Mouse (Mus musculus) liver, embryonic 12.5 days (tissue): ENCODE data around the gene Ppil4. TPM values are rescaled to one million over a fixed set of nuclear protein-coding genes. Genes with fewer than 3 reads are reported as not detected.

Experiments
- ATAC-seq: fragments of 200-750 bp; cut with Nextera tagmentation; 2 replicates; pipeline ENCODE4 v1.8.0; 2017; ENCODE audit warnings: moderate number of reproducible peaks, mild to moderate bottlenecking, moderate library complexity
- H3K27ac ChIP-seq: fragments of 300-500 bp; sonication (generic); 2 replicates; pipeline ENCODE4 v1.5.1; 2016; ENCODE audit warnings: mild to moderate bottlenecking
- H3K27me3 ChIP-seq: fragments of 300-500 bp; sonication (generic); replicated peaks from 2 replicates; pipeline ENCODE4 v1.6.1; 2016; ENCODE audit warnings: mild to moderate bottlenecking, moderate library complexity
- H3K36me3 ChIP-seq: fragments of 300-500 bp; sonication (generic); 2 replicates; pipeline ENCODE4 v1.6.1; 2016; ENCODE audit warnings: mild to moderate bottlenecking, moderate library complexity
- H3K4me1 ChIP-seq: fragments of 300-500 bp; sonication (generic); 2 replicates; pipeline ENCODE4 v1.6.1; 2016
- H3K4me2 ChIP-seq: fragments of 300-500 bp; sonication (generic); 2 replicates; pipeline ENCODE4 v1.6.1; 2016; ENCODE audit warnings: mild to moderate bottlenecking, moderate library complexity
- H3K4me3 ChIP-seq: fragments of 300-500 bp; sonication (generic); 2 replicates; pipeline ENCODE4 v1.5.1; 2016; ENCODE audit warnings: mild to moderate bottlenecking, moderate library complexity
- H3K9ac ChIP-seq: fragments of 300-500 bp; sonication (generic); 2 replicates; pipeline ENCODE4 v1.6.1; 2016; ENCODE audit warnings: mild to moderate bottlenecking, moderate library complexity
- H3K9me3 ChIP-seq: fragments of 300-500 bp; sonication (generic); replicated peaks from 2 replicates; pipeline ENCODE4 v1.6.1; 2016; ENCODE audit warnings: mild to moderate bottlenecking, moderate library complexity
- WGBS: fragments of 180-500 bp; shearing (Covaris S2); methylation state at CpG from one replicate; pipeline ENCODE4 v1.1.7; 2016; ENCODE audit not compliant: insufficient replicate concordance; 5-methylcytosine and 5-hydroxymethylcytosine counted together
- polyA plus RNA-seq: library from polyadenylated mRNA; unstranded; fragments of >200 nt; fragmentation: Nextera tagmentation; extraction: Ambion mirVana; gene quantifications from 2 replicates; pipeline ENCODE4 v1.2.1, GENCODE M21; 2016

Gene Ppil4
- polyA plus RNA-seq, 1 experiment from 2014 or later = 34.6 TPM

GRCm38 (mm10) chr10:7841571-7842080, 48.9 kb downstream of the Ppil4 start:
- 9% methylated on average over 14 of the region's 14 CpGs for WGBS
- no peaks in the 10 kb centered on the region for H3K36me3 ChIP-seq
- peak overlapping the region; percentile 31 for H3K4me2 ChIP-seq
- H3K9ac ChIP-seq = no peak overlapping the region
- peaks cover 16% of the 10 kb centered on the region; the same call in 1 of the 2 replicates for H3K27me3 ChIP-seq
- no peak overlapping the region for H3K27ac ChIP-seq
- H3K4me1 ChIP-seq = peaks cover 9% of the 10 kb centered on the region; the same call in 1 of the 2 replicates
- ATAC-seq = no peak
- no peak overlapping the region for H3K4me3 ChIP-seq
- no peaks in the 10 kb centered on the region for H3K9me3 ChIP-seq

GRCm38 (mm10) chr10:7843181-7843580, 50.5 kb downstream of the Ppil4 start:
- Histone ChIP-seq H3K36me3 (no peaks in the 10 kb centered on the region), H3K27ac (no peak overlapping the region), H3K27me3 (peaks cover 16% of the 10 kb centered on the region; the same call in 1 of the 2 replicates), H3K9me3 (no peaks in the 10 kb centered on the region), H3K4me2 (no peak overlapping the region), H3K4me3 (no peak overlapping the region), H3K9ac (no peak overlapping the region), H3K4me1 (peaks cover 9% of the 10 kb centered on the region; the same call in 1 of the 2 replicates)
- ATAC-seq = no peak
- WGBS = 58% methylated on average over 4 of the region's 4 CpGs

- Histone ChIP-seq H3K9me3 (no peaks in the 10 kb centered on the region), H3K27ac (no peak overlapping the region), H3K4me3 (no peak overlapping the region), H3K4me2 (no peak overlapping the region), H3K36me3 (no peaks in the 10 kb centered on the region), H3K4me1 (peaks cover 9% of the 10 kb centered on the region; the same call in 1 of the 2 replicates), H3K9ac (no peak overlapping the region), H3K27me3 (peaks cover 16% of the 10 kb centered on the region; the same call in 1 of the 2 replicates)
- WGBS = 59% methylated on average over 4 of the region's 4 CpGs
- no peak for ATAC-seq
Observed at GRCm38 (mm10) chr10:7844161-7844560, 51.5 kb downstream of the Ppil4 start.

- H3K4me1 ChIP-seq = peaks cover 9% of the 10 kb centered on the region; the same call in 1 of the 2 replicates
- H3K9me3 ChIP-seq = no peaks in the 10 kb centered on the region
- H3K9ac ChIP-seq = no peak overlapping the region
- no peaks in the 10 kb centered on the region for H3K36me3 ChIP-seq
- 66% methylated on average over 8 of the region's 8 CpGs for WGBS
- no peak for ATAC-seq
- H3K27ac ChIP-seq = no peak overlapping the region
- H3K27me3 ChIP-seq = peaks cover 10% of the 10 kb centered on the region; the same call in 1 of the 2 replicates
- H3K4me3 ChIP-seq = no peak overlapping the region
- H3K4me2 ChIP-seq = no peak overlapping the region
Observed at GRCm38 (mm10) chr10:7845136-7845535, 52.4 kb downstream of the Ppil4 start.

GRCm38 (mm10) chr10:7845991-7846390, 53.3 kb downstream of the Ppil4 start:
- no peak for ATAC-seq
- Histone ChIP-seq H3K27me3 (peaks cover 10% of the 10 kb centered on the region; the same call in 1 of the 2 replicates), H3K9me3 (no peaks in the 10 kb centered on the region), H3K4me3 (no peak overlapping the region), H3K36me3 (no peaks in the 10 kb centered on the region), H3K4me2 (no peak overlapping the region), H3K9ac (no peak overlapping the region), H3K27ac (no peak overlapping the region), H3K4me1 (peaks cover 5% of the 10 kb centered on the region; the same call in 1 of the 2 replicates)
- 61% methylated on average over 4 of the region's 4 CpGs for WGBS

GRCm38 (mm10) chr10:7847166-7847605, 54.5 kb downstream of the Ppil4 start:
- Histone ChIP-seq H3K27me3 (peaks cover 4% of the 10 kb centered on the region; the same call in 1 of the 2 replicates), H3K4me1 (no peaks in the 10 kb centered on the region), H3K36me3 (no peaks in the 10 kb centered on the region), H3K27ac (no peak overlapping the region), H3K9me3 (no peaks in the 10 kb centered on the region), H3K9ac (no peak overlapping the region), H3K4me3 (no peak overlapping the region), H3K4me2 (no peak overlapping the region)
- ATAC-seq = no peak
- WGBS = 39% methylated on average over 2 of the region's 2 CpGs

- Histone ChIP-seq H3K27me3 (no peaks in the 10 kb centered on the region; the same call in 1 of the 2 replicates), H3K36me3 (no peaks in the 10 kb centered on the region), H3K27ac (no peak overlapping the region), H3K4me2 (no peak overlapping the region), H3K9ac (no peak overlapping the region), H3K4me3 (no peak overlapping the region), H3K4me1 (no peaks in the 10 kb centered on the region), H3K9me3 (no peaks in the 10 kb centered on the region)
- ATAC-seq = no peak
- 51% methylated on average over 3 of the region's 3 CpGs for WGBS
Observed at GRCm38 (mm10) chr10:7851891-7852290, 59.2 kb downstream of the Ppil4 start.

- Histone ChIP-seq H3K9me3 (no peaks in the 10 kb centered on the region), H3K4me2 (no peak overlapping the region), H3K27ac (no peak overlapping the region), H3K36me3 (no peaks in the 10 kb centered on the region), H3K4me1 (no peaks in the 10 kb centered on the region), H3K9ac (no peak overlapping the region), H3K27me3 (no peaks in the 10 kb centered on the region), H3K4me3 (no peak overlapping the region)
- 60% methylated on average over 7 of the region's 7 CpGs for WGBS
- no peak for ATAC-seq
Observed at GRCm38 (mm10) chr10:7860494-7860893, 67.8 kb downstream of the Ppil4 start.

- no peak overlapping the region for H3K4me3 ChIP-seq
- H3K9ac ChIP-seq = no peak overlapping the region
- H3K4me2 ChIP-seq = no peak overlapping the region
- peaks cover 4% of the 10 kb centered on the region; the same call in 1 of the 2 replicates for H3K27me3 ChIP-seq
- no peak overlapping the region for H3K27ac ChIP-seq
- no peaks in the 10 kb centered on the region for H3K36me3 ChIP-seq
- H3K4me1 ChIP-seq = no peaks in the 10 kb centered on the region
- ATAC-seq = no peak
- WGBS = 74% methylated on average over 14 of the region's 14 CpGs
- H3K9me3 ChIP-seq = no peaks in the 10 kb centered on the region
Observed at GRCm38 (mm10) chr10:7861259-7861936, 68.7 kb downstream of the Ppil4 start.

- no peak for ATAC-seq
- H3K27me3 ChIP-seq = peaks cover 11% of the 10 kb centered on the region
- H3K4me3 ChIP-seq = no peak overlapping the region
- 81% methylated on average over 24 of the region's 25 CpGs for WGBS
- H3K9me3 ChIP-seq = no peaks in the 10 kb centered on the region
- no peak overlapping the region for H3K9ac ChIP-seq
- H3K36me3 ChIP-seq = no peaks in the 10 kb centered on the region
- no peaks in the 10 kb centered on the region for H3K4me1 ChIP-seq
- H3K27ac ChIP-seq = no peak overlapping the region
- no peak overlapping the region for H3K4me2 ChIP-seq
Observed at GRCm38 (mm10) chr10:7861937-7862657, 69.4 kb downstream of the Ppil4 start.

- H3K4me2 ChIP-seq = no peak overlapping the region
- H3K36me3 ChIP-seq = no peaks in the 10 kb centered on the region
- no peak overlapping the region for H3K4me3 ChIP-seq
- H3K27ac ChIP-seq = no peak overlapping the region
- H3K27me3 ChIP-seq = peaks cover 24% of the 10 kb centered on the region
- 85% methylated on average over 6 of the region's 6 CpGs for WGBS
- no peak overlapping the region for H3K9ac ChIP-seq
- no peaks in the 10 kb centered on the region for H3K9me3 ChIP-seq
- H3K4me1 ChIP-seq = no peaks in the 10 kb centered on the region
- no peak for ATAC-seq
Observed at GRCm38 (mm10) chr10:7863411-7863810, 70.7 kb downstream of the Ppil4 start.

GRCm38 (mm10) chr10:7864184-7864583, 71.5 kb downstream of the Ppil4 start:
- ATAC-seq = no peak
- Histone ChIP-seq H3K27me3 (peaks cover 32% of the 10 kb centered on the region), H3K9ac (no peak overlapping the region), H3K4me1 (no peaks in the 10 kb centered on the region), H3K27ac (no peak overlapping the region), H3K4me2 (no peak overlapping the region), H3K36me3 (no peaks in the 10 kb centered on the region), H3K4me3 (no peak overlapping the region), H3K9me3 (no peaks in the 10 kb centered on the region)
- WGBS = 60% methylated on average over 6 of the region's 6 CpGs
